Mouse (Mus musculus): Measurements from ENCODE around the gene Clcn6. TPM values are rescaled to one million over a fixed set of nuclear protein-coding genes. Genes with fewer than 3 reads are reported as not detected.

The Clcn6 gene
- polyA plus RNA-seq, 1 experiment, result not detected

DNA sequence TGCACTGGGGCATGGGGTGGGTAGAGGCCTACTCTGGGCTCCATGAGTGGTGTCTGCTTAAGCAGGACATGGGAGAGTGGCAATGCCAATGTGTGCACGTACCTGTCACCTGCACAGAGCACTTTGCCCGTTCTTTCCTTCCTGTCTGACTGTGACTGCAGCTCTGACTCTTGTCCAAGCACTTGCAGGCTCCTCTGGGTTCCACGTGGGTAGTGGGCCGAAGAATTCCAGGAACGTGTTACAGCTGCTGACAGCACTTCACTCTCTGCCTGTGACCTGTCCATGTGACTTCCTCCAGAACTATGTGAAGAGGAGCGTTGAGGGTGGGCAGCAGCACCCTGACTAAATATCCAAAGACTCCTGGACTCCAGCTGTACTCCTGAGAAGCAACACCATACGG lies 72.9 kb downstream of the Clcn6 start:
- Histone ChIP-seq H3K4me3 (ENCODE audit: insufficient read depth, low read depth, low read length) (no peak overlapping the region), H3K27ac (ENCODE audit: insufficient read depth, low read depth, low read length) (no peak overlapping the region), H3K4me1 (ENCODE audit: control insufficient read depth, insufficient read depth, low read length) (peaks cover 8% of the 10 kb centered on the region)
- WGBS, result 83% methylated on average over 7 of the region's 7 CpGs
- no peak for TF ChIP-seq POLR2A (IDR thresholded peaks at IDR 0.05; ENCODE audit: insufficient read depth, low read depth, low read length)
- TF ChIP-seq CTCF (IDR thresholded peaks at IDR 0.05; ENCODE audit: insufficient read depth, low read depth, low read length), result no peak

DNA sequence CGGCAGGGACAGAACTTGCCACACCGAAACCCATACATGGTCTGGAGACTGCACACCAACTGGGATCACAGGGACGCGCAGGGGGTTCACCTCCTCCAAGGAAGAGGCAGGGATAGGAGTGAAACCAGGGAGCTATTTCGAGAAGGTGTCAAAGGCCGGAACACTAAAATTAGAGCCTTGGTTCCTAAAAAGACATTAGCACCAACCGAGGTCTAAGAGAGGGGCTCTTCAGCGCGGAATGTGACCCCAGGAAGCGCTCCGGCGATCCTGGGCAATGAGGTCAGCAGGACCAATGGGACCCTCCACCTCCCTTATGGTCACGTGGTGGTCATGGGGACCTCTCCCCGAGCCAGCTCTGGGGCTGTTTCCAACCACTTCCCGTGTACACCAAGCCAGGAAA lies 75.0 kb downstream of the Clcn6 start:
- Histone ChIP-seq H3K4me1 (ENCODE audit: control insufficient read depth, insufficient read depth, low read length) (peaks cover 10% of the 10 kb centered on the region; the same call in 1 of the 2 replicates), H3K4me3 (ENCODE audit: insufficient read depth, low read depth, low read length) (no peak overlapping the region), H3K27ac (ENCODE audit: insufficient read depth, low read depth, low read length) (no peak overlapping the region)
- TF ChIP-seq POLR2A (IDR thresholded peaks at IDR 0.05; ENCODE audit: insufficient read depth, low read depth, low read length) (no peak), CTCF (IDR thresholded peaks at IDR 0.05; ENCODE audit: insufficient read depth, low read depth, low read length) (no peak)
- WGBS, result 88% methylated on average over 15 of the region's 15 CpGs

DNA sequence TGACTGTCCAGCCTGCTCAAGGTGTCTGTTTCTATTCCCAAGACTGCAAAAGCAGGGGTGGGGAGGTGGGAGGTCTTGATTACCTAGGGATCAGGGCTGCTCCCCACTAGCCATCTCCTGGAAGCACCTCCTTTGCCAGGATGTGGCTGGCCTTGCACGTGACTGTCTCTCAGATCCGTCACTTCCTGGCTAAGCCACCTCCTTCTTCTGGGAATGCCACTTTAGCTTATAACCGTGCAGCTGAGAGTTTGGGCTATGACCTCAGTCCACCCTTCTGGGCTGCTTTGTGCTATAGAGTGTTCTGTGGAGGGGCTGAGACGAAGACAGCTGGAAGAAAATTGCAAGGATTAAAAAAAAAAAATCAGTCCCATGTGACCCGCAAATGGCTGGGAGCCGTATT lies 75.8 kb downstream of the Clcn6 start:
- TF ChIP-seq POLR2A (IDR thresholded peaks at IDR 0.05; ENCODE audit: insufficient read depth, low read depth, low read length), result no peak
- TF ChIP-seq CTCF (IDR thresholded peaks at IDR 0.05; ENCODE audit: insufficient read depth, low read depth, low read length), result no peak
- Histone ChIP-seq H3K4me1 (ENCODE audit: control insufficient read depth, insufficient read depth, low read length) (peaks cover 10% of the 10 kb centered on the region; the same call in 1 of the 2 replicates), H3K4me3 (ENCODE audit: insufficient read depth, low read depth, low read length) (no peak overlapping the region), H3K27ac (ENCODE audit: insufficient read depth, low read depth, low read length) (no peak overlapping the region)
- WGBS, result 37% methylated on average over 6 of the region's 6 CpGs

GRCm38 (mm10) chr4:147959881-147960831 lies 78.5 kb downstream of the Clcn6 start:
- no peak overlapping the region for H3K27ac ChIP-seq (ENCODE audit: insufficient read depth, low read depth, low read length)
- H3K4me3 ChIP-seq (ENCODE audit: insufficient read depth, low read depth, low read length), result no peak overlapping the region
- TF ChIP-seq CTCF (IDR thresholded peaks at IDR 0.05; ENCODE audit: insufficient read depth, low read depth, low read length) (0 out of 2 replicates have a peak, but pooled peaks have one; percentile 18), POLR2A (IDR thresholded peaks at IDR 0.05; ENCODE audit: insufficient read depth, low read depth, low read length) (no peak)
- H3K4me1 ChIP-seq (ENCODE audit: control insufficient read depth, insufficient read depth, low read length), result peaks cover 10% of the 10 kb centered on the region; the same call in 1 of the 2 replicates
- WGBS, result 49% methylated on average over 6 of the region's 6 CpGs

- TF ChIP-seq CTCF (IDR thresholded peaks at IDR 0.05; ENCODE audit: insufficient read depth, low read depth, low read length), result no peak
- TF ChIP-seq POLR2A (IDR thresholded peaks at IDR 0.05; ENCODE audit: insufficient read depth, low read depth, low read length), result no peak
- no peak overlapping the region for H3K4me3 ChIP-seq (ENCODE audit: insufficient read depth, low read depth, low read length)
These were observed 81.5 kb downstream of the Clcn6 start for GRCm38 (mm10) chr4:147957141-147957540.

More at GRCm38 (mm10) chr4:147957141-147957540, 81.5 kb downstream of the Clcn6 start:
- Histone ChIP-seq H3K27ac (ENCODE audit: insufficient read depth, low read depth, low read length) (no peak overlapping the region), H3K4me1 (ENCODE audit: control insufficient read depth, insufficient read depth, low read length) (peaks cover 5% of the 10 kb centered on the region; the same call in 1 of the 2 replicates)
- WGBS, result 61% methylated on average over 11 of the region's 11 CpGs

Other genes with a start within 250 kb of the Clcn6 start
- not detected in 2 replicates for gene Zfp984, start 229.0 kb downstream of the Clcn6 start, polyA plus RNA-seq (2012; ENCODE audit: insufficient read depth, insufficient read length, low replicate concordance, missing spikeins)
- not detected in 2 replicates for gene Zfp933, start 190.5 kb downstream of the Clcn6 start, polyA plus RNA-seq (2012; ENCODE audit: insufficient read depth, insufficient read length, low replicate concordance, missing spikeins)
- gene Miip, start 170.0 kb downstream of the Clcn6 start, polyA plus RNA-seq (2012; ENCODE audit: insufficient read depth, insufficient read length, low replicate concordance, missing spikeins), result 626 TPM in 1 of 2 replicates, not detected in the other
- not detected in 2 replicates for gene Fv1, start 169.8 kb downstream of the Clcn6 start, polyA plus RNA-seq (2012; ENCODE audit: insufficient read depth, insufficient read length, low replicate concordance, missing spikeins)
- gene Mfn2, start 134.1 kb downstream of the Clcn6 start, polyA plus RNA-seq (2012; ENCODE audit: insufficient read depth, insufficient read length, low replicate concordance, missing spikeins), result not detected in 2 replicates
- gene Plod1, start 102.1 kb downstream of the Clcn6 start, polyA plus RNA-seq (2012; ENCODE audit: insufficient read depth, insufficient read length, low replicate concordance, missing spikeins), result not detected in 2 replicates
- gene 2510039O18Rik, start 97.9 kb downstream of the Clcn6 start, polyA plus RNA-seq (2012; ENCODE audit: insufficient read depth, insufficient read length, low replicate concordance, missing spikeins), result not detected in 2 replicates
- not detected in 2 replicates for gene Nppb, start 53.0 kb downstream of the Clcn6 start, polyA plus RNA-seq (2012; ENCODE audit: insufficient read depth, insufficient read length, low replicate concordance, missing spikeins)
- not detected in 2 replicates for gene Nppa, start 38.1 kb downstream of the Clcn6 start, polyA plus RNA-seq (2012; ENCODE audit: insufficient read depth, insufficient read length, low replicate concordance, missing spikeins)
- gene Mthfr, start 256 bp upstream of the Clcn6 start, polyA plus RNA-seq (2012; ENCODE audit: insufficient read depth, insufficient read length, low replicate concordance, missing spikeins), result not detected in 2 replicates
- gene Agtrap, start 49.2 kb upstream of the Clcn6 start, polyA plus RNA-seq (2012; ENCODE audit: insufficient read depth, insufficient read length, low replicate concordance, missing spikeins), result not detected in 2 replicates
- gene Mad2l2, start 91.6 kb upstream of the Clcn6 start, polyA plus RNA-seq (2012; ENCODE audit: insufficient read depth, insufficient read length, low replicate concordance, missing spikeins), result not detected in 2 replicates
- not detected in 2 replicates for gene Draxin, start 91.9 kb upstream of the Clcn6 start, polyA plus RNA-seq (2012; ENCODE audit: insufficient read depth, insufficient read length, low replicate concordance, missing spikeins)
- not detected in 2 replicates for gene Fbxo6, start 113.3 kb upstream of the Clcn6 start, polyA plus RNA-seq (2012; ENCODE audit: insufficient read depth, insufficient read length, low replicate concordance, missing spikeins)
- gene Fbxo44, start 121.7 kb upstream of the Clcn6 start, polyA plus RNA-seq (2012; ENCODE audit: insufficient read depth, insufficient read length, low replicate concordance, missing spikeins), result not detected in 2 replicates
- not detected in 2 replicates for gene Fbxo2, start 121.8 kb upstream of the Clcn6 start, polyA plus RNA-seq (2012; ENCODE audit: insufficient read depth, insufficient read length, low replicate concordance, missing spikeins)
- gene Disp3, start 249.1 kb upstream of the Clcn6 start, polyA plus RNA-seq (2012; ENCODE audit: insufficient read depth, insufficient read length, low replicate concordance, missing spikeins), result not detected in 2 replicates